20 mouse cellular contexts compared by ENCODE assay signal in the genomic region with DNA sequence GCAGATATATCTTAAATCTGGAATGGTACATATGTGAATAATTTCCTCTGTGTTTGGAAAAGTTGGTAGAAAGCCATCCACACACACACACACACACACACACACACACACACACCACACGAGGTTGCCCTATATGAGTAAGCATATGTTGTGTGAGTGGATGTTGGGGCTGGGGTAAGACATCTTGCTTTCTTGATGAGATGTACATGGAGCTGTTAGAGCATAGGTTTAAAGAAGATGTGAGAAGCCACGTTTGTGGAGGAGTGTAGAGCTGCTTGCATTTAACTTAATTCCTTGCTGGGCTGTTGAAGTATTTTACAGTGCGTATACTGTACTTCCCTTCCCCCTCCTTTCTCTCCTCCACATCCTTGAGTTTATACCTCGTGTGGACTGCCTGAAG.
A peak's percentile ranks its signal among the peaks of the same experiment; 100 is the strongest.
DNase-seq lines count a peak whose midpoint lies in the region; ATAC-seq and TF ChIP-seq lines count a peak whose summit lies in the region.
"Had no signal": no experiment of that assay in that cellular context is flagged by ENCODE, and none has a peak within 500 bp of the region (broad histone marks: within the 10 kb centered on the region; RNA-seq: fewer than 3 reads in every experiment).

No protein-coding gene starts in this region.

- H3K4me3 ChIP-seq in layer of hippocampus, adult 2 months = no peak overlapping the region

- DNase-seq in frontal cortex, postnatal 14 days (ENCODE audit: low spot score in 2 of 2) = no peak
- DNase-seq in layer of hippocampus, adult 2 months (ENCODE audit: low spot score in 2 of 2) = no peak
- no peak for DNase-seq in layer of hippocampus, adult 18-20 months (ENCODE audit: low spot score in 2 of 2)
- peak; percentile 50 for DNase-seq in brain, adult 2 months (ENCODE audit: low read depth, low spot score)
- no peak for DNase-seq in heart, postnatal 10 days
- DNase-seq: adrenal gland, adult 2 months; adrenal gland, adult 8-10 months; adrenal gland, postnatal 10 days; adrenal gland, postnatal 14 days; adrenal gland, postnatal 25 days; adrenal gland, postnatal 36 days; B cell, adult 2 months; cerebellum, adult 11 months; cerebellum, adult 11-12 months; cerebellum, adult 18-20 months; cerebellum, adult 2 months had no signal

- H3K27ac ChIP-seq in layer of hippocampus, adult 2 months = peak overlapping the region; percentile 65

- intact Hi-C loops in heart, postnatal 10 days (cut with DNase I) = no loop called here

- no peak for TF ChIP-seq CTCF in layer of hippocampus, adult 2 months (conservative IDR thresholded peaks at IDR 0.05)

- peak; percentile 63 for ATAC-seq in frontal cortex, adult (ENCODE audit: low TSS enrichment)
- ATAC-seq: activated CD4-positive, CD25-positive, alpha-beta regulatory T cell, adult 4 months; CD4-positive, CD25-positive, alpha-beta regulatory T cell, adult 4 months; Patski had no signal
